Mouse (Mus musculus) lung, adult 2 months (tissue): Measurements from ENCODE around the gene Ap1g2.

Experiments
- CTCF ChIP-seq: fragments of 200-500 bp; IDR thresholded peaks from 2 replicates; pipeline ENCODE4 v1.5.1; 2011; ENCODE audit warnings: mild to moderate bottlenecking, low read length, control low read depth; ENCODE audit not compliant: insufficient read depth
- POLR2A ChIP-seq: fragments of 200-500 bp; IDR thresholded peaks from 2 replicates; pipeline ENCODE4 v1.6.1; 2011; ENCODE audit warnings: low read depth, mild to moderate bottlenecking, control low read depth, low read length, borderline replicate concordance; ENCODE audit errors: extremely low read depth

DNA sequence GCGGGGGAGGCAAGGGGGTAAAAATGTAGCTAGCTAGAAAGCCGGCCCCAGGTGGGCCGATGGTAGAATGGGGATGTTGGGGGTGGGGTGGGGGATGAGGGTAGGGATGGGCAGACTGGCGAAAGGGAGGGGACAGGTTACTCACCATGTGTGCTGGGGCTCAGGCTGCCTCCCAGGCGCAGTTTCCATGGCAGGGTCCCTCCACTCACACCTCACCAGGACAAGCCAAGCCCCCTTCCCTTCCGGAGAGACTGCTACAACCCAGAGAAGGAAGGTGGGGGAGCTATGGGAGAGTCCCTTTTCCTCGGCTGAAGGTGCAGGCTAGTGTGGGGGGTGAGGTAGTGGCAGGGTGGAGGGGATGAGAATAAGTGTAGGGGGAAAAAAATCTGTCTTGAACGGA lies 9.5 kb upstream of the Ap1g2 start:
- TF ChIP-seq POLR2A, result no peak
- no peak for TF ChIP-seq CTCF
